Mouse (Mus musculus): ENCODE measurements around the gene Cd84. TPM values are rescaled to one million over a fixed set of nuclear protein-coding genes. Genes with fewer than 3 reads are reported as not detected.
A peak's percentile ranks its signal among the peaks of the same experiment; 100 is the strongest.
"Not testable (repeated sequence)": the region's sequence is repeated elsewhere in the genome, so short reads cannot be mapped to it uniquely, and the experiment has no call there.

The Cd84 gene
- polyA plus RNA-seq, 1 experiment: 0.92 TPM

DNA sequence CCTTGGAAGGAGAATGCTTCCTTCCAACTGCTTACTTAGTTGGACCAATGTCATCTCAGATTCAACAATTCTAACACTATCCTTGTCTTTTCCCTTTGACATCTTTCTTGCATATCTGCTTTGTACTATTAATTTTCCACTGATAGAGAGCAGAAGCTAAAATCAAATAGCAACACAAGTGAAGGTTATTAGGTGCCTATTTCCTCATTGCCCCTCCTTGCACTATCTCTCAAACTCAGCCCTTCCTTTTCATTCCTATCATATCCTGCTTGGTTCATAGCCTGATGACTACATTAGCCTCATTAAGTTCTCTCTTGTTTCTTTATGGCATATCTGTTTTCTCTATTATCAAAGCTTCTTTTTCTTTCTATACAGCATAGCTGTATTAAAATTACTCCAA is 8.7 kb downstream of the Cd84 start:
- Histone ChIP-seq H3K4me1 (ENCODE audit: control insufficient read depth, insufficient read depth, low read length) (no peaks in the 10 kb centered on the region), H3K27me3 (replicated peaks; ENCODE audit: control insufficient read depth, insufficient read depth, low read length) (no peaks in the 10 kb centered on the region), H3K27ac (ENCODE audit: insufficient read depth, low read depth, low read length) (no peak overlapping the region), H3K4me3 (ENCODE audit: insufficient read depth, low read depth, low read length) (no peak overlapping the region), H3K36me3 (ENCODE audit: control insufficient read depth, insufficient read depth, low read length) (no peaks in the 10 kb centered on the region)
- TF ChIP-seq CTCF (conservative IDR thresholded peaks at IDR 0.05; ENCODE audit: insufficient read depth, insufficient read length, low read depth, low read length) (no peak), POLR2A (IDR thresholded peaks at IDR 0.05; ENCODE audit: low read depth, low read length) (no peak)
- no peak for DNase-seq

DNA sequence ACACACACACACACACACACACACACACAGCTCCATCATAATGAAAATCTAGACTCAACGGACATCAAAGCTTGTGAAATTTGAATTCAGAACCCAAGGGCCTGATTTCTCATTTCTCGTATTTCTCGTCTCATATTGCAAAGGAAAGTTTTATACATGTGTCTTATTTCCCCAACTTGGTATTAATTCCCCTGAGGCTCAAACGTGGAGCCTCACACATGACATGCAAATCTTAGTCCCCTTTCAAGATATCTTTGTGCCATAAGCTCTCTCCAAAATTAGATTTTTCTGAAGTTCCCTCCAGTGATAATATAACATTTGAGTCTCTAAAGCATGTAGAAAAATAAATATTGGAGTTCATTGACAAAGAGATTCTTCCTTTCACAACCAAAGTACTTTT is 9.3 kb downstream of the Cd84 start:
- H3K4me1 ChIP-seq (ENCODE audit: control insufficient read depth, insufficient read depth, low read length): no peaks in the 10 kb centered on the region
- no peak for DNase-seq
- no peak for TF ChIP-seq POLR2A (IDR thresholded peaks at IDR 0.05; ENCODE audit: low read depth, low read length)
- no peaks in the 10 kb centered on the region for H3K27me3 ChIP-seq (replicated peaks; ENCODE audit: control insufficient read depth, insufficient read depth, low read length)
- WGBS: 78% methylated on average over 4 of the region's 4 CpGs
- no peak overlapping the region for H3K27ac ChIP-seq (ENCODE audit: insufficient read depth, low read depth, low read length)
- no peaks in the 10 kb centered on the region for H3K36me3 ChIP-seq (ENCODE audit: control insufficient read depth, insufficient read depth, low read length)
- H3K4me3 ChIP-seq (ENCODE audit: insufficient read depth, low read depth, low read length): no peak overlapping the region

DNA sequence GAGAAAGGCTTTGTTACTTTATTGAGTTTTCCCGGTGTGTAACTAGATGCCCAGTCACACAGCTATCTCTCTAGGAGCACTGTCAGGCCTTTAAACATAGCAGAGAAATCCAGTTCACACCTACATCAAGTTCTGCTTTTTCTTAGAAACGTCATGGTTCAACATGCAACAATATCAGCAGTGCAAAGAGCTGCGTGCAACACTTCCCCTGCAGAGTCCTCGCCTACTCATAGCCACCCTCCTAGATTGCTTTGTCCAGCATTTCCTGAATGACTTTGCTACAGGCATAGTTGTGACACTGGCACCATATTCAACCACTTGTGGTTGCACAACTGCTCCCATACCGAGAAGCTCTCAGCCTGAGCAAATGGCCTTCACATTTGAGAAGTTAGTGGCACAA is 10.0 kb downstream of the Cd84 start:
- TF ChIP-seq POLR2A (IDR thresholded peaks at IDR 0.05; ENCODE audit: low read depth, low read length) (no peak), CTCF (conservative IDR thresholded peaks at IDR 0.05; ENCODE audit: insufficient read depth, insufficient read length, low read depth, low read length) (no peak)

DNA sequence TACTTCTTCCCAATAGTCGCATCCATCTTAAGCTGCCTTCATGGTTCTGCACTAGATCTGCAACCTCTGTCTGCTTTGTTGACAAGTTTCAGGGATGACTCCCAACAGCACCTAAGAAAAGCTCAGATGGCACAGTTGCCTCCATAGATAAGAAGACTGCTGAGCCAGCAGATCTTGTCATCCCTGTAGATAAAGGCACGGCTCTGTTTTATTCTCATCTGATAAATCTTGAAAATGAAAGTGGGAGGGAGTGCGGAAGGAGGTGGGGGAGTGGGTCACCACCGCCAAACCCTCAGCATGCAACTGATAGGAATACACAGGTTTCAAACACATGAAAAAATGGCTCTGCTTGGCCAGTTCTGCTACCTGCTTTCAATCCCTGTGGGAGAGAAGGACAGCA is 26.0 kb downstream of the Cd84 start:
- WGBS: 82% methylated on average over 4 of the region's 4 CpGs
- DNase-seq: no peak

More for the DNA sequence above, 10.0 kb downstream of the Cd84 start:
- H3K4me1 ChIP-seq (ENCODE audit: control insufficient read depth, insufficient read depth, low read length): no peaks in the 10 kb centered on the region
- WGBS: 83% methylated on average over 5 of the region's 5 CpGs
- H3K36me3 ChIP-seq (ENCODE audit: control insufficient read depth, insufficient read depth, low read length): no peaks in the 10 kb centered on the region
- H3K27me3 ChIP-seq (replicated peaks; ENCODE audit: control insufficient read depth, insufficient read depth, low read length): no peaks in the 10 kb centered on the region
- H3K4me3 ChIP-seq (ENCODE audit: insufficient read depth, low read depth, low read length): no peak overlapping the region
- DNase-seq: peak; percentile 12
- H3K27ac ChIP-seq (ENCODE audit: insufficient read depth, low read depth, low read length): no peak overlapping the region

DNA sequence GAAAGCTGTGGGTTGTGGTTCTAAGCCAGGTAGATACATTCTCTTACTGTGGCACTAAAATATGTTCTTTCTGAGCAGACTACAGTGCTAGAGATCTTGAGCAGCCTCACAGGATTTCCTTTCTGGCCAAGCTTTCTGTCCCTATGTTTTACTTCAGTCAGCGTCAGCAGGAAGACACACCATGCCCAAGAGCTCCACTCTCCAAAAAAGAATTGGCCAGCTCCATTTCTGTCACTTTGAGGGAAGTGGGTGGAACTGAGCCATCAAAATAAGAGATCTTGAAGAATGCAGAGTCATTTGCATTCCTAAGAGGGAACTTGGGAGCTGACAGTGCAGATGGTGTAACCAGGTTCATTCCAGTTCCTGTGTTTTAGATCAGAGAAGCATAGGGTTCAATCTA is 47.5 kb downstream of the Cd84 start:
- no peaks in the 10 kb centered on the region for H3K27me3 ChIP-seq (replicated peaks; ENCODE audit: control insufficient read depth, insufficient read depth, low read length)
- no peaks in the 10 kb centered on the region for H3K36me3 ChIP-seq (ENCODE audit: control insufficient read depth, insufficient read depth, low read length)
- no peak overlapping the region for H3K27ac ChIP-seq (ENCODE audit: insufficient read depth, low read depth, low read length)
- no peak overlapping the region for H3K4me3 ChIP-seq (ENCODE audit: insufficient read depth, low read depth, low read length)
- DNase-seq: no peak
- 81% methylated on average over 1 of the region's 1 CpGs for WGBS
- H3K4me1 ChIP-seq (ENCODE audit: control insufficient read depth, insufficient read depth, low read length): no peaks in the 10 kb centered on the region
- TF ChIP-seq CTCF (conservative IDR thresholded peaks at IDR 0.05; ENCODE audit: insufficient read depth, insufficient read length, low read depth, low read length) (no peak), POLR2A (IDR thresholded peaks at IDR 0.05; ENCODE audit: low read depth, low read length) (no peak)

More for the DNA sequence above, 26.0 kb downstream of the Cd84 start:
- no peak overlapping the region for H3K27ac ChIP-seq (ENCODE audit: insufficient read depth, low read depth, low read length)
- H3K27me3 ChIP-seq (replicated peaks; ENCODE audit: control insufficient read depth, insufficient read depth, low read length): no peaks in the 10 kb centered on the region
- no peaks in the 10 kb centered on the region for H3K4me1 ChIP-seq (ENCODE audit: control insufficient read depth, insufficient read depth, low read length)
- no peak for TF ChIP-seq POLR2A (IDR thresholded peaks at IDR 0.05; ENCODE audit: low read depth, low read length)
- no peak for TF ChIP-seq CTCF (conservative IDR thresholded peaks at IDR 0.05; ENCODE audit: insufficient read depth, insufficient read length, low read depth, low read length)
- H3K36me3 ChIP-seq (ENCODE audit: control insufficient read depth, insufficient read depth, low read length): no peaks in the 10 kb centered on the region
- no peak overlapping the region for H3K4me3 ChIP-seq (ENCODE audit: insufficient read depth, low read depth, low read length)

DNA sequence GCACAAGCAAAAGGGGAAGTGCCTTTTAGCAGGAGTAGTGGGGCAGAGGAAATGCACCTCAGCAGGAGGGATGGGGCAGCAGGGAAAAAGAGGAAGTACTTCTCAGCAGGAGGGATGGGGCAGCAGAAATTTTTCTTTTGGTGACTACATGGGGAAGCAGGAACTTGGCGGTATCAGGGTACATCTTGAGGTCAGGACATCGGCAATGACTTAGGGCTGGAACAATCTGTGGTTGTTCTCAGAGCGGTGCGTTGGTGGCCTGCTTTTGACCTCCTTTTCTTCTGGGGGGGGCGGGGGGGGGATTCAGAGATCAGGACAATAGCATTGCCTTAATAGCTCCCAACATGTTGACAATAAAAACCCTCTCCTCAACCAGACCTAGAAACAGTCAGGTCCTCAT is 55.9 kb downstream of the Cd84 start, which contains the start of gene Gm10521:
TSS of gene Gm10521 (plus strand) at position 301 of the 400 bp plus-strand sequence.
- not testable (repeated sequence) for H3K4me3 ChIP-seq (ENCODE audit: insufficient read depth, low read depth, low read length); H3K27ac ChIP-seq (ENCODE audit: insufficient read depth, low read depth, low read length); H3K4me1 ChIP-seq (ENCODE audit: control insufficient read depth, insufficient read depth, low read length); H3K36me3 ChIP-seq (ENCODE audit: control insufficient read depth, insufficient read depth, low read length); H3K27me3 ChIP-seq (replicated peaks; ENCODE audit: control insufficient read depth, insufficient read depth, low read length); DNase-seq
- WGBS: 83% methylated on average over 5 of the region's 5 CpGs

DNA sequence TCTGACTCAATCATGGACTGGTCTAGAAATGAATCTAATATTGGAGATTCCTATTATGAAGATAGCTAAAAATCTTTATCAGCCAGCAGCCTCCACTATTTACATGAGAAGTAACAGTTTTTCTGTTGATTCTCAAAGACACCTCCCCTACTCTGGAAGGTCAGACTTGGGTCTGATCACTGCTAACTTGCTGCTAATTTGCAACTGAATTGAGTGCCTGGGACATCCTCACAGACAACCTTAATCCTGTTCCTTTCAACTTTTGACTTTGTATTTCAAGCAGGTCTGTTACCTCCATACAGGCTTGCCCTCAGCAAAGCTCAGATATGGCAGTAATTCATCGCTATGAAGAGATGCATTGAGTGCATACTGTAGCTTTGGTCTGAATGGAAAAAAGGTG is 64.5 kb downstream of the Cd84 start:
- DNase-seq: no peak
- 88% methylated on average over 1 of the region's 1 CpGs for WGBS
- Histone ChIP-seq H3K4me3 (ENCODE audit: insufficient read depth, low read depth, low read length) (no peak overlapping the region), H3K4me1 (ENCODE audit: control insufficient read depth, insufficient read depth, low read length) (no peaks in the 10 kb centered on the region), H3K27ac (ENCODE audit: insufficient read depth, low read depth, low read length) (no peak overlapping the region), H3K36me3 (ENCODE audit: control insufficient read depth, insufficient read depth, low read length) (no peaks in the 10 kb centered on the region), H3K27me3 (replicated peaks; ENCODE audit: control insufficient read depth, insufficient read depth, low read length) (no peaks in the 10 kb centered on the region)
- TF ChIP-seq POLR2A (IDR thresholded peaks at IDR 0.05; ENCODE audit: low read depth, low read length) (no peak), CTCF (conservative IDR thresholded peaks at IDR 0.05; ENCODE audit: insufficient read depth, insufficient read length, low read depth, low read length) (no peak)
